Mouse (Mus musculus) heart, embryonic 12.5 days (tissue): ENCODE results near the gene Ell2. TPM values are rescaled to one million over a fixed set of nuclear protein-coding genes. Genes with fewer than 3 reads are reported as not detected.

Experiments used
- ATAC-seq: fragments of 200-750 bp; cut with Nextera tagmentation; 2 replicates; pipeline ENCODE4 v1.8.0; 2017; ENCODE audit warnings: moderate TSS enrichment, moderate library complexity; ENCODE audit not compliant: insufficient number of reproducible peaks, low FRiP score
- H3K27ac ChIP-seq: fragments of 300-500 bp; sonication (generic); 2 replicates; pipeline ENCODE4 v1.5.1; 2016; ENCODE audit warnings: mild to moderate bottlenecking, moderate library complexity; ENCODE audit not compliant: poor library complexity, severe bottlenecking
- H3K27me3 ChIP-seq: fragments of 300-500 bp; sonication (generic); replicated peaks from 2 replicates; pipeline ENCODE4 v1.6.1; 2016; ENCODE audit warnings: mild to moderate bottlenecking, moderate library complexity
- H3K36me3 ChIP-seq: fragments of 300-500 bp; sonication (generic); 2 replicates; pipeline ENCODE4 v1.6.1; 2016; ENCODE audit warnings: mild to moderate bottlenecking, moderate library complexity
- H3K4me1 ChIP-seq: fragments of 300-500 bp; sonication (generic); replicated peaks from 2 replicates; pipeline ENCODE4 v1.6.1; 2016; ENCODE audit warnings: mild to moderate bottlenecking
- H3K4me2 ChIP-seq: fragments of 300-500 bp; sonication (generic); 2 replicates; pipeline ENCODE4 v1.6.1; 2016; ENCODE audit warnings: mild to moderate bottlenecking, moderate library complexity
- H3K4me3 ChIP-seq: fragments of 300-500 bp; sonication (generic); 2 replicates; pipeline ENCODE4 v1.5.1; 2016; ENCODE audit warnings: mild to moderate bottlenecking
- H3K9ac ChIP-seq: fragments of 300-500 bp; sonication (generic); 2 replicates; pipeline ENCODE4 v1.6.1; 2016; ENCODE audit warnings: mild to moderate bottlenecking, moderate library complexity
- H3K9me3 ChIP-seq: fragments of 300-500 bp; sonication (generic); replicated peaks from 2 replicates; pipeline ENCODE4 v1.6.1; 2016; ENCODE audit warnings: mild to moderate bottlenecking, moderate library complexity
- WGBS: fragments of 180-500 bp; shearing (Covaris S2); methylation state at CpG from one replicate; pipeline ENCODE4 v1.1.7; 2016; 5-methylcytosine and 5-hydroxymethylcytosine counted together
- polyA plus RNA-seq: library from polyadenylated mRNA; unstranded; fragments of >200 nt; fragmentation: Nextera tagmentation; extraction: Ambion mirVana; gene quantifications from 2 replicates; pipeline ENCODE4 v1.2.1, GENCODE M21; 2016

Ell2 gene
- polyA plus RNA-seq, 1 experiment from 2014 or later = 10.4 TPM

- H3K4me2 ChIP-seq = no peak overlapping the region
- H3K27ac ChIP-seq = no peak overlapping the region
- H3K9me3 ChIP-seq = no peaks in the 10 kb centered on the region
- no peaks in the 10 kb centered on the region for H3K36me3 ChIP-seq
- ATAC-seq = no peak
- 77% methylated on average over 3 of the region's 3 CpGs for WGBS
- H3K27me3 ChIP-seq = no peaks in the 10 kb centered on the region
- no peak overlapping the region for H3K9ac ChIP-seq
- H3K4me3 ChIP-seq = no peak overlapping the region
- H3K4me1 ChIP-seq = no peaks in the 10 kb centered on the region
Observed at GRCm38 (mm10) chr13:75818945-75819706, 112.6 kb downstream of the Ell2 start.

GRCm38 (mm10) chr13:75819898-75820297 is 113.3 kb downstream of the Ell2 start:
- H3K27me3 ChIP-seq = no peaks in the 10 kb centered on the region
- no peak overlapping the region for H3K27ac ChIP-seq
- H3K9ac ChIP-seq = no peak overlapping the region
- H3K4me2 ChIP-seq = no peak overlapping the region
- H3K36me3 ChIP-seq = no peaks in the 10 kb centered on the region
- H3K4me1 ChIP-seq = no peaks in the 10 kb centered on the region
- H3K9me3 ChIP-seq = no peaks in the 10 kb centered on the region
- ATAC-seq = no peak
- no peak overlapping the region for H3K4me3 ChIP-seq

Other genes starting within 250 kb of the Ell2 start
- gene Glrx, start 133.1 kb downstream of the Ell2 start, polyA plus RNA-seq = 92.3 and 96.6 TPM in 2 replicates
- 34.1 and 35.8 TPM in 2 replicates for gene Rhobtb3, start 237.2 kb downstream of the Ell2 start, polyA plus RNA-seq